Mouse (Mus musculus): ENCODE data around the gene Elfn1.
A peak's percentile ranks its signal among the peaks of the same experiment; 100 is the strongest.

Gene Elfn1

DNA sequence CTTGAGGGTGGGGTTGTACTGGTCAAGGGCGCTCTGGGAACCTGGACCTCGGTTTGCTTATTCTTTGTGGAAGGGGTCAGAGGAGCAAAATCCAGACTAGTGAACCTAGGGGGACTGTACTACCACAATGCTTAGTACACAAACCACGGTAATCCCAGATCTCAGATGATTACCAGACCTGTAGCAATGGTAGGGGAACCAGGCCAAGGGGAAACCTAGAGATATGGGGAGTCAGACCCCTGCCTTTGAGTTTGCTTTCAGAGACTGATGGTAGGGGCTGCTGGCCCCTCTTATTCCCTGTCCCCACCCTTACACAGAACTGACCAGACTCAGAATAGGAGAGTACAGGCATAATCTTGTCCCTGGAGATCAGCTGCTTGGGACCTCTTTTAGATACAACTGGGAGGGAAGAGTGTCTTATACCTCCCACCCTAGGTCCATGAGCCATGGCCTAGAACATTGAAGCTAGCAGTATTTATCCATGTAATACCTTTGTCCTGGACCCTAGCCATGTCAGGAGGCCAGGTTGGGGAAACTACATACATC is 3.1 kb downstream of the Elfn1 start:
- no peak for DNase-seq (ENCODE audit: low read depth, low spot score)

DNA sequence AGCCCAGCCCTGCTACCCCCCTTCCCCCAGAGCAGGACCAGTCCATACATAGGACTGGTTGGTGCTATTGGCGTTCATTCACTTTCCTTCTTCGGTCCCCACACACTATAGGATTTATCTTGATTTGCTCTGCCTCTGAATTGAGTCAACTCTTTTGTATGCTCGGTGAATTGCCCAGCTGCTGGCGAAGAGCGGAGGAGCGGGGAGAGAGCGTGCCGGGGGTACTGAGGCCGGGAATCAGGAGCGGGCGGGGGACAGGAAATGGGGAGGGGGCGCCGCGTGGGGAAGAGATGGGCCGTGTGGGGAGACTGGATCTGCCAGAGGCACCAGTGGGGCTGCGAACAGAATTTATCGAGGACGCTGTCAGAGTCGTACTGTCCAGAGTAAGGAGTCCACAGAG is 3.8 kb downstream of the Elfn1 start:
- DNase-seq (ENCODE audit: low read depth, low spot score) = no peak

DNA sequence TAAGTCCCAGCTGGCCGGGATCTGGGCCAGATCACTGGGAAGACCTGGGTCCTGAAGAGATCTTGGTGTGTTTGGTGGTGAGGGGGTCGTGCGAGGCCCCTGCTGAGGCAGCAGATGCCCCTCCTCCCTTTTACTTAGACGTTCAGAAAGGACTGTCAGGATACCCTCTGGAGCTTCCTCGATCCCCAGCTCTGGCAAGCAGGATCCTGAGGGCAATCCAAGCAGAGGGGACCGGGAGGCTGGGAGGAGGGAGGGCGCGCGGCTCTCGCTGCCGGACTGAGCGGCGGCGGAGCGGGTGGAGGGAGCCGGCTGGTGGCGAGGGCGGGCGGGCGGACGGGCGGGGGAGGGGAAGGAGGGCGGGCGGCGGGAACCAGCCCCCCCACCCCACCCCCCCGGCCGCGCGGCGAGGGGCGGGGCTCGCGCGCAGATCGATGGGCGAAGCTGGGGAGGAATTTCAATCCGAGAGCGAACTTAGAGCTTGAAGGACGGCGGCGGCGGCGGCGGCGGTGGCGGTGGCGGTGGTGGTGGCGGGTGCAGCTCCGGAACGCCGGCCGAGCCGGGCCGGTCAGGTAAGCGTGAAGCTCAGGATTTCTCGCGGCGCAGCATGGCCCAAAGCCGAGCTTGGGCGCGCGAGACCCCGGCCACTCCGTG is 4.5 kb downstream of the Elfn1 start:
- peak; percentile 38 for DNase-seq (ENCODE audit: low read depth, low spot score)

DNA sequence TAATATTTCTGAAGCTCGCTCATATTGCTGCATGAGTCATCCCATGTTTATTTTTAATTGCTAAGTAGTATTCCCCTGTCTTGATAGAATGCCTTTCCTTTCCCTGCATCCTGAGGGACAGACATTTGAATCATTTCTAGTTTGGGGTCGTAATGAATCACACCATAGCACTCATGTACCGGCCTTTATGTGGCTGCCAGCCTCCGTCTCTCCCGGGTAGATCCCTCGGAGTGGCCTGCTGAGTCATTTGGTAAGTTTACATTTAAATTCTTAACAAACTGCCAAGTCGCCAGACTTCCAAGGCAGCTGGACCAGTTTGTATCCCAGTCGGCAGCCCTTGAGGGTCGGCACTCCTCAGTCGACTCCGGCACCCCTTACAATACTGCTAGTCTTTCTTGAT is 13.9 kb downstream of the Elfn1 start:
- no peak for DNase-seq (ENCODE audit: low read depth, low spot score)

DNA sequence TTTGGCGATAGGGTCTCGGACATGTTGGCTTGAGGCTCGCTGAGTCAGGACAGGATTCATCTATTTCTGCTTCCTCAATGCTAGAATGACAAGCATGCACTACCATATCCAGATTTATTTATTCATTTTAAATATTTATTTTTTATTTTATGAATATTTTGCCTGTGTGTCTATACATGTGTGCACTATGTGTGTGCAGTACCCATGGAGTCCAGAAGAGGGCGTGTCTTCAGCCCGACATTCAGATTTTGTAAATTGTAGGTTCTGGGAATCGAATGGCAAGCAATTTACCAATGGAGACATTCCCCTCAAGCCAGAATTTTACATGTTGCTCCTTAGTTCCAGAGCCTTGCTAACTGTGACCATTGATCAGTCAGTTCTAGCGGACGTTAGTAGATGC is 16.1 kb downstream of the Elfn1 start:
- no peak for DNase-seq (ENCODE audit: low read depth, low spot score)

DNA sequence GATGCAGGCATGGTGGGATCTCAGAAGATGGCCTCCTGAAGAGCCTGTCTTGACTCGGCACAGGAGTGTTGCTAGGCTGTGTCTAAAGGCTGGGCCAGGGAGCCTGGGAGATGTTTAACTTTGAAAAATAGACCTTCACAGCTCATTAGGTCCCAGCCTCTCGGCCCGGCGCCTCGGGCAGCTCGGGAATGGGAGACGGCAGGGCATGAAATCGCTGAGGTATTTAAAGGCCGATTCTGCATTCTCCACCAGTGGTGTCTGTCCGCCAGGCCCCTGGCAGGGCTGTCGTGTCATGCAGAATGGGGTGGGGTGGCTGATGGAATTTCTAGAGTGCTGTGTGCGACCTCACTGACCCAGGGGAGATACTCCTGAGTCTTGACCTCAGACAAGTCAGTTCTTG is 22.4 kb downstream of the Elfn1 start:
- DNase-seq (ENCODE audit: low read depth, low spot score) = no peak

DNA sequence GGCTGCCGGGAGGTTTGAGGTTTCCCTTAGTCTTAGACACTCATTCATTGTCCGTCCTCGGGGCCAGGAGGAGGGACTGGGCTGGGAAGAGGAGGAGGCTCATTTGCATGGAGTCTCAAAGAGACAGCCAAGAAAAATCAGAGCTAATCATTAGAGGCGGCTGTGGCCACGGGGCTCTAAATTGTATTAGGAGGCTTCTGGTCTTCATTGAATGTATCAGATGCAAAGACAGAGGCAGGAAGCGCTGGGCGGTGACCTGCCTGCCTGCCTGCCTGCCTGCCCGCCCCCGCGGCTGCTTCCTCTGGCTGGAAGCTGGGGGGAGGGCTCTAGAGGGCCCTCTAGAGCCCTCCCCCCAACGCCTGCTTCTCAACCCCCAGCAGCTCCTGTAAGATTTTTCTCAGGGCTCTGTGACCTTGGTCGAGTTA is 23.2 kb downstream of the Elfn1 start:
- DNase-seq (ENCODE audit: low read depth, low spot score) = peak; percentile 83

DNA sequence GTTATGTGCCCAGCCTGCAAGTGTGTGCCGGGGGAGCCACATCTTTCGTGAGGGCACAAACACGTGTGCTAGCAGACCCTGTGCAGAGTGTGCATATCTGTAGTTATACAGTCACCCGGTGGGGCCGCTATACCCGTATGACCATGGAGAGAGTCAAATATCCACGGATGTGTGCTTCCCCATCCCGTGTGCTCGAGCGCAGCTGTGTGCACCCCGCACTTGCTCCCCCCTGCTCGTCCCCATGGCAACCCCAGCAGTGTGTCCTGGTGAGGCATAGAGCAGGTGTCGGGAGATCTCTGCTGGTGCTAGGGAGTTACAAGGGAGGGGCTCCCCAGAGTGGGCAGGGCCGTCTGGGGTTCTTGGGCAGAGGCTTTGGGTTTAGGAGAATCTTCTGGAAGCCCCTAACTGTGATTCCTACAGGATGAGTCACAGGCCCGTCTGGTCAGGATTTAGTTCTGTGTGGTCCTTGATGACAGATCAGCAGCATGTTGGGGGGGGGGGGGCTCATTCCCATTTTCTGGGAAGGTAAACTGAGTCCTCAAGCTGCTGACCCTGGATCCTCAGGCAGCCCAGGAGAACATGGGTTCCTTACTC is 24.3 kb downstream of the Elfn1 start:
- peak; percentile 73 for DNase-seq (ENCODE audit: low read depth, low spot score)

DNA sequence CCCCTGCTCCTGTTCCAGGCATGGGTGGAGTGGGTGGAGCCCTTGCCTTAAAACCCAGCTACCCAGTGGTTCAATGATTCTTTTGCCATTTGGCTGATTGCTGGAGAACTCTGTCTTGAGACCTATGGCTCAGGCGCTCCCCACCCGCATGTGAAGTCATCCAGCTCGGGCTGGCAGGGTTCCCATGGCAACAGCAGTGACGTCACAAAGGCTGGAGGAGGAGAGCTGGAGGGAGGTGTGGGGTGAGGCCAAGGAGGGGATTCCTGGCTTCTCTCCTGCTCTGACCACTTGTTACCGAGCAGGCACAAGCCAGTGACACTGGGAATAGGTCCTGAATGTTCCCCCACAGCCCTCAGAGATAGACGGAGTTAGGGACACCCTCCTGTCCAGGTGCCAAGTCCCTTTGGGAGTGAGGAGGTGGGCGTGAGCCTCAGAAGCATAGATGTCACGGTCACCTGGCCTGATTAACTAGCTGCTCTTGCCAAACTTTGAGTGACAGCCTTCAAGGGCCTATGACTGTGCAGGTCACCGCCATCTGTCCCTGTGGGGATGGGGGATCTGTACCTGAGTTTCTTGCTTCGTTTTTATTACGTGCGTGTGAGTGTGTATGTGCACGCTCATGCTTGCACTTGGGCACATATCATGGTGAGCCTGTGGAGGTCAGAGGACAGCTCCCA is 25.0 kb downstream of the Elfn1 start:
- peak; percentile 88 for DNase-seq (ENCODE audit: low read depth, low spot score)

DNA sequence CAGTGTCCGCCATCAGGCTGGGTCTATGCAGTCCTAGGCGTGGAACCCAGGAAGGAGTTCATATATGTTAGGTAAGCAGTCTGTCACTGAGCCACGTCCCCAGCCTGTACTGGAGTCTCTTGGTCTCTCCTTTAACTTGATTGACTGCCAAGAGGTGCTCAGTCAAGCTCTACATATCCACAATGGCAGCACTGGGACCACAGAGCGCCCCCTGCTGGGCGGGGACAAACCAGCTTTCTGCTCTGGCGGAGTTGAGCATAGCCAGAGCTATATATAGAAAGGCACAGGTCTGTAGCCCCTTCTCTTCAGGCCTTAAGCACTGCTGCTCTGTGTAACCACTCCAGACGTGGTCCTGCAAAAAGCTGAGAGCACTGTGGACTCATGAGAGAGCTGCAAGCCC is 25.7 kb downstream of the Elfn1 start:
- DNase-seq (ENCODE audit: low read depth, low spot score) = peak; percentile 84

DNA sequence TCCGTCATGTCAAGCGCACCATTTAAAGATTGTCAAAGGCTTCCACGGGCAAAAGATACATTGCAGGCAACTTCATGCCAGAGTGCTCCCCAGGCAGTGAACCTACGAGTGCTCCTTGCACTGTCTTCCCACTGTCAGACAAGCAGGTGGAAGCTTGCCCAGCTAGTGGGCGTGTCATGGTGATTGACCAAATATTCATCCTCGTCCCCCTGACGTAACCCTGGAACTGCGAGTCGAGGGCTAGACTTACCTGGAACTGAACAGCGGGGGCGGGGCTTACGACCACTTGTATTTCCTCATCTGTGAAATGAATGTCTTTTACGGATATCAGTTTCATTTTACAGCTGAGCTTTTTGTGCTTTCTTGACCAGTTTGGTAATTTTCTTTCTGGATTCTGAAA is 28.7 kb downstream of the Elfn1 start:
- DNase-seq (ENCODE audit: low read depth, low spot score) = no peak

DNA sequence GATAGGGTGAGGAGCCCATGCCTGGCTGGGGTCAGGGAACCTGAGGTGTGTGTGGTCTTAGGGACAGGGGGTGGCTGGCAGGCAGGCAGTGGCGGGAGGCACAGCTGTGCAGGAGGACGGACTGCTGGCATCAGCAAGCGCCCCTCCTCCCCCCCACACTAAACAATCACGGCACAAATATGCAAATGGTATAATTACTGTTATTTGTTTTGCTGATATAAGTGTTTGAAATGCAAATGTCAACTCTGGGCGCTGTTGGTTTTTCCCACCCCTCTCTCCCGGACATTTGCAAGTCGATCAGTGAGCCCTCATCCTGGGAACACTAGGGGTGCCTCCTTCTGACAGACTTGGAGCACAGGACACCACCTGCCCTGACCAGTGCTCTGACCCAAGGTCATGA is 37.0 kb downstream of the Elfn1 start:
- DNase-seq (ENCODE audit: low read depth, low spot score) = no peak

DNA sequence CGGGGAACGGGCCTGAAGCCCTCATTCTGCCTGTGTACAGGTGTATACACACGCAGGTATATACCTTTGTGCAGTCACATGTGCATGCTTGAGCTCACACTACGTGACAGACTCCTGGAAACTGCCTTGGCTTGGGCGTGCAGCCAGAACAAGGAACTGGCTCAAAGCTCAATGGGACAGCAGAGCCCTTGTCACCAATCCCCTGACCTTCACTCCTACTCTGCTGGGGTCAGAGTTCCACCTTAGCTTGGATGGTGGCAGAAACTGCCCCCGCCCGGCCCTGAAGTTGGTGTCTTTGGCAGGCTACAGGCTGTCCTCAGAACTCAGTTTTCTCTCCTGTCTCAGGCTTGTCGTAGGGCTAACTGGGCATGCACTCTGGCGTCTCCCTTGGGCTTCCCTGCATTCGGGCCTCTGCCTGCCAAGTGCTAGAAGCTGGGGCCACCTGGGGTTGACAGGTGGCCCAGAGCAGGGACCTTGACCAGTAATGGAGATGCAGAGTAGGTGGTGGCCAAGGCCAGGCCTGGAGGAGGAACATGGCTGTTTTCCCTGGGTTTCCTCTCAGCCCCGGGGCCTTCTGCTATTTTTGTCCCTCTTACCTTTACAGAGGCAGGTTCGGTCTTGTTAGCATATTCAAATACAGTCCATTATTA is 38.1 kb downstream of the Elfn1 start:
- DNase-seq (ENCODE audit: low read depth, low spot score) = no peak

DNA sequence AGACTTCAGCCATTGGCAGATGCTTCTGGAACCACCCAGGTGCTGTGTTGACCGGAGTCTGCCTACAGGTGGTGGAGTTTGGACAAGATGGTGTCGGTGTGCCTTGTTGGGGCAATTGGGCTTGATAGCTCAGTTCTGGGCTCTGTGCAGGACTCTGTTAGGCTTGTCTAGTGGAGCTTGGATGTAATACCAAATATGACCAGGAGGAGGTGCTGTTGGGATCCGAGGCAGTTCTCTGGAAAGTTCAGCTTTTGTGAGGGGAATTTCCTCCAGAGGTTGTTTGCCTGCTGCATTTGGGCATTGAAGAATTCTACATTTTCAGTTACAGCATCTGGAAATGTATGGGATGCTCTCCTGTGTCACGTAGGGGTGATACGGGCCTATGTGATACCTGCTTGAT is 39.7 kb downstream of the Elfn1 start:
- peak; percentile 71 for DNase-seq (ENCODE audit: low read depth, low spot score)

DNA sequence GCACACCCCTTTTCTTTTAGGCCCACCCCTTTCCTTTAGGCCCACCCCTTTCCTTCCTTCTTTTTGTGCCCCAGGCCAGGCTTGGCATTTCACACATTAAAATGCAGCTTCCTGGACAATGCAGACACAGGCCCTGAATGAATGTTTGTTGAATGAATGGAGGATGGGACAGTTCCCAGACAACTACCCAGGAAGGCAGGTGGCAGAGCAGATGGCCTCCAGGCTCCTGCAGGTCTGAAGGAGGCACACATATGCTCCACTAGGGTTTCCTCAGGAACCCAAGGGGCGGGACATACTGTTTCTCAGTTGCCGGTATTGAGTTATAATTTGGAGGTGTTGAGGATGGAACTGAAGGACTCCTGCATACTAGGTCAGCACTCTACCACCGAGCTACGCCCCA is 40.8 kb downstream of the Elfn1 start:
- DNase-seq (ENCODE audit: low read depth, low spot score) = no peak

DNA sequence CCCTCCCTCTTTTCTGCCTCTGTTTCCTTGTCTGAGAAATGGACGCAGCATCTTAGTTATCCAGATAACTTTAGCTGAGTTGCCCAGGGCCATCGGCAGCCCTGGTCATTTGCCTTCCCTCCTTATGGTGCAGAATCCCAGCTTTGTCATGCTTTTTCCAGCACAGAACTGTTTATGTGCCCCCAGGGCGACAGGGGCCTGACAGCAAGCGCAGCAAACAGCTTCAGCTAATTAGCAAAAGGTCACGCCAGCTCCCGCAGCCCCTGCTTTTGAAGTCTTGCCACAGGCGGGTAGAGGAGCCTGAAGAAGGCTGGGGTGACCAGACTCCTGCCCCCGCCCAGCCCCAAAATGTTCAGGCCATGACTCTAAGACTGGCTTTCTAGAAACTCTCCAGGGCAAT is 41.6 kb downstream of the Elfn1 start:
- no peak for DNase-seq (ENCODE audit: low read depth, low spot score)

DNA sequence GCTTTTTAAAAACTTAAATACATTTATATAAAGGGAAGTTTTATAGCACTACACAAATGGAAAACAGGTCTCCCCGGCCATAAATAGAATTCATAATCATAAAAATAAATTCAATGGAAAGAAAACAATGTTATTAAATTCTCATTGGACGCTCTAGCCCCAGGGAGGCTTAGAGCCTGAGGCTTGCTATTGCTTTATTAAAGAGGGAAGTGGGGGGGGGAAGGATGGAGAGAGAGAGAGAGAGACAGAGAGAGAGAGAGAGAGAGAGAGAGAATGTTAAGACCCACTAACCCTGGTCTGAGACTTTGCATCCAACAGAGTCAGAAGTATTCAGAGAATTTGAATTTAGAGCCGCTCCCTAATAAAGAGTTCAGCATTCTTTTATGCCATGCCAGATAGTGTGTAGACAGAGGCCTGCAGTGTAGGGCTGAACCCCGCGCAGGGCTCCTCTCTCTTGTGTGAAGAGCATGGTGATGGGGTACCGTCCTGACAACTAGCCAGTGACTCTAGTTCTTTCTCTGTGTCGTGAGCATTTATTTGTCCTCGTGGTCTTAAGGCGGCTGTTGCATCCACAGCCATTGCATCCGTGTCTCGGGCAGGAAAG is 42.3 kb downstream of the Elfn1 start:
- DNase-seq (ENCODE audit: low read depth, low spot score) = no peak

DNA sequence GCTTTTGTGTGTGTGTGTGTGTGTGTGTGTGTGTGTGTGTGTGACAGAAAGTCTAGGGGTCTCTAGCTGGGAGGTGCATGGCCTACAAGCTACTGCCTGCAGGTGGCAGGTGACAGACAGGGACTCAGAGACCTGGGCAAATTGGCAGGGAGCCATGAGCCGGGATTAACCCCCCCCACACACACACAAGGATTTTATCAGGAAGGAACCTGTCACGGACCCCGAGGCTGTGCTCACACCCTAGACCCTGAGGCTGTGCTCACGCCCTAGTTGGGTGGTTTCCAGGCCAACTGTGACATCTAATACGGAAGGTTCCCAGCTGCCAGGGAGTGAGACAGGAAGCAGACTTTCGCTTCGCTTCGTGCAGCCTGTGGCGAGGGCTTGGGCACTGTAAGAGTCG is 49.1 kb downstream of the Elfn1 start:
- DNase-seq (ENCODE audit: low read depth, low spot score) = peak; percentile 47

DNA sequence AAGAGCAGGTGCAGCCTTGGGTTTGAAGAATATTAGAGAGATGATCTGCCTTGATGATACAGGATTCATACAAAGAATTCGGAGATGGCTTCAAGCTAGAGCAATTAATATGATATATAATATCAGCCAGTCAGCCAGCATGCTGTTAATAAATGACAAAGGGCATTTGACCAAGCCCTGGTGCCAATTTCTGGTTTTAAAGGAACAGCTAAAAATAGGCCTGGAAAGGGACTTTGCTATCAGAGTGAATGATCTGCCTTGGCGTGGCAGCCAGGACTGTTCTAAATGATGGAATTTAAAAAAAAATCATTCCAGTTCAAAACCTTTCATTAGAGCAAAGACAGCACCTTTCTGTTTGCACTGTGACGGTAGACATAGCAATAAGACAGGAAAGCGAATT is 52.0 kb downstream of the Elfn1 start:
- DNase-seq (ENCODE audit: low read depth, low spot score) = no peak

DNA sequence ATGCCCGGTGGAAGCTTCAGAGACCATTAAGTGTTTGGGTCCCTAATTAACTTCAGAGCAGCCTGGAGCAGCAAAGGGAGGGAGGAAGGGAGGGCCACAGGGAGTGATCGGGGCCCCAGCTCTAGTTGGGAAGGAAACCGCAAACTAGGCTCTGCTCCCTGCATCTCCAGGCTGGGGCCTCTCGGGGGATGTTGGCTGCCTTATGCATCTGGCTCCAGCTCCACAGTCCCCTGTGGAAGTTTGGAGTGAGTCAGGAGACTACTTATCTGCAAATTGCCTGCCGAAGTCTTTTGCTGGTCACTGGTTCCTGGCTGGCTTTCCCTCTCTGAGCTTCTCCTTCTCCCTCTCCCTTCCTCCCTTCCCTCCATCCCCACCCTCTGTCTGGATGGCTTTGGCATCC is 56.6 kb downstream of the Elfn1 start:
- no peak for DNase-seq (ENCODE audit: low read depth, low spot score)

DNA sequence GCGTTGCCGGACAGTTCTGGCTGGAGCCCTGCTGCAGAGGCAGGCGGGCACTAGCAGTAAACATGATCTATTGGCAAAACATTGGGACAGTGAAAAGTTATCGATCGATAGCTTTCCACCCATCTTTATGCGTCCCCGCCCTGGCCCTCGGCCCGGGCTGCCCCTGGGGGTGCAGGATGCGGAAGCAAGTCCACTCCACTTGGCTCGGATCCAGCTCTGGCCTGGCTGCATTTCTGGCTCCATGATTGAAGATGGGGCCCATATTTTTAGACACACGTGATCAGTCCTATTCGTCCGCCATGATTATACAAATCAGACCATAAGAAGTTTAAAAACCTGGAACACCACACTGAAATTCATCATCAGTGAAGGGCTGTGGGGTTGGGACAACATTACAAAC is 57.9 kb downstream of the Elfn1 start:
- DNase-seq (ENCODE audit: low read depth, low spot score) = no peak

All from CD4-positive, CD25-positive, alpha-beta regulatory T cell, adult 2 months (primary cell).